Mouse (Mus musculus) adrenal gland (tissue): ENCODE data around the gene Polr1b.

Source experiments
- intact Hi-C: fragments of 180-260 bp; cut with DNase I; formaldehyde crosslinking; loops from one replicate; pipeline ENCODE4 v1.15.1; 2025

Polr1b gene

GRCm38 (mm10) chr2:129115706-129116367 lies 15.0 kb downstream of the Polr1b start:
- intact Hi-C loops: loop anchor here (10.0 kb wide), 1 partner anchor 461 kb away; no protein-coding TSS in a partner anchor

- intact Hi-C loops: loop anchor here (10.0 kb wide), 1 partner anchor 462 kb away; no protein-coding TSS in a partner anchor
These were observed 15.6 kb downstream of the Polr1b start for GRCm38 (mm10) chr2:129116368-129116739.

GRCm38 (mm10) chr2:129118061-129118460 lies 17.3 kb downstream of the Polr1b start:
- intact Hi-C loops: loop anchor here (10.0 kb wide), 1 partner anchor 463 kb away; no protein-coding TSS in a partner anchor

- intact Hi-C loops: no loop called here
These were observed 21.2 kb downstream of the Polr1b start for GRCm38 (mm10) chr2:129121986-129122385.

- intact Hi-C loops: no loop called here
These were observed 28.7 kb downstream of the Polr1b start, which contains the start of gene Chchd5 for GRCm38 (mm10) chr2:129129412-129129929. Gene Chchd5 (plus strand): TSS chr2:129129700.

GRCm38 (mm10) chr2:129129987-129130545 lies 29.3 kb downstream of the Polr1b start:
- intact Hi-C loops: no loop called here

- intact Hi-C loops: no loop called here
These were observed 30.0 kb downstream of the Polr1b start for GRCm38 (mm10) chr2:129130776-129131175.

GRCm38 (mm10) chr2:129132231-129132630 lies 31.4 kb downstream of the Polr1b start:
- intact Hi-C loops: no loop called here

- intact Hi-C loops: no loop called here
These were observed 32.4 kb downstream of the Polr1b start for GRCm38 (mm10) chr2:129133006-129133805.

- intact Hi-C loops: no loop called here
These were observed 39.1 kb downstream of the Polr1b start for GRCm38 (mm10) chr2:129139906-129140305.

GRCm38 (mm10) chr2:129148836-129149235 lies 48.0 kb downstream of the Polr1b start:
- intact Hi-C loops: no loop called here

GRCm38 (mm10) chr2:129150386-129150785 lies 49.6 kb downstream of the Polr1b start:
- intact Hi-C loops: no loop called here

GRCm38 (mm10) chr2:129151111-129151510 lies 50.3 kb downstream of the Polr1b start:
- intact Hi-C loops: no loop called here

- intact Hi-C loops: no loop called here
These were observed 52.0 kb downstream of the Polr1b start for GRCm38 (mm10) chr2:129152751-129153150.

GRCm38 (mm10) chr2:129164815-129165214 lies 64.0 kb downstream of the Polr1b start:
- intact Hi-C loops: no loop called here

- intact Hi-C loops: no loop called here
These were observed 66.0 kb downstream of the Polr1b start for GRCm38 (mm10) chr2:129166466-129167463.

- intact Hi-C loops: no loop called here
These were observed 72.6 kb downstream of the Polr1b start for GRCm38 (mm10) chr2:129173386-129173785.

GRCm38 (mm10) chr2:129174474-129174873 lies 73.7 kb downstream of the Polr1b start:
- intact Hi-C loops: loop anchor here (1.0 kb wide), 1 partner anchor 84 kb away; no protein-coding TSS in a partner anchor

- intact Hi-C loops: no loop called here
These were observed 74.8 kb downstream of the Polr1b start for GRCm38 (mm10) chr2:129175636-129176035.
